Mouse (Mus musculus) ovary, adult 18-20 months (tissue): ENCODE measurements at regions not wholly inside any gene's neighbourhood (a gene's known extent, or its start where the extent isn't known, plus 50 kb on each side); places are given as distances from the start of the nearest gene placed in this dataset.

Experiments
- DNase-seq: peaks from one replicate; pipeline ENCODE4 v3.0.0; 2022; ENCODE audit warnings: low spot score, mixed read lengths

GRCm38 (mm10) chr8:112933815-112934214 lies 364.0 kb downstream of the Cntnap4 start:
- no peak for DNase-seq

- DNase-seq, result no peak
Observed at GRCm38 (mm10) chr8:112935411-112935810, 365.6 kb downstream of the Cntnap4 start.

- peak; percentile 17 for DNase-seq
Observed at GRCm38 (mm10) chr8:112935897-112936719, 366.3 kb downstream of the Cntnap4 start.

GRCm38 (mm10) chr8:112972418-112972817 lies 402.6 kb downstream of the Cntnap4 start:
- DNase-seq, result no peak

GRCm38 (mm10) chr8:112975734-112976133 lies 405.9 kb downstream of the Cntnap4 start:
- no peak for DNase-seq

GRCm38 (mm10) chr8:112976312-112976711 lies 406.5 kb downstream of the Cntnap4 start:
- no peak for DNase-seq

- no peak for DNase-seq
Observed at GRCm38 (mm10) chr8:112993781-112994180, 423.9 kb downstream of the Cntnap4 start.

GRCm38 (mm10) chr8:113007356-113007755 lies 437.5 kb downstream of the Cntnap4 start:
- DNase-seq, result no peak

GRCm38 (mm10) chr8:113028880-113029279 lies 459.0 kb downstream of the Cntnap4 start:
- no peak for DNase-seq

GRCm38 (mm10) chr8:113051770-113052473 lies 482.1 kb downstream of the Cntnap4 start:
- DNase-seq, result no peak

GRCm38 (mm10) chr8:113065246-113066169 lies 495.7 kb downstream of the Cntnap4 start:
- DNase-seq, result no peak

- DNase-seq, result no peak
Observed at GRCm38 (mm10) chr8:113066170-113066708, 496.4 kb downstream of the Cntnap4 start.

GRCm38 (mm10) chr8:113083976-113084375 lies 514.1 kb downstream of the Cntnap4 start:
- no peak for DNase-seq

GRCm38 (mm10) chr8:113087586-113087985 lies 517.7 kb downstream of the Cntnap4 start:
- DNase-seq, result no peak

- no peak for DNase-seq
Observed at GRCm38 (mm10) chr8:113111665-113112064, 523.7 kb upstream of the Mon1b start.

- DNase-seq, result no peak
Observed at GRCm38 (mm10) chr8:113114165-113114700, 521.2 kb upstream of the Mon1b start.

GRCm38 (mm10) chr8:113117241-113117640 lies 518.1 kb upstream of the Mon1b start:
- no peak for DNase-seq

- DNase-seq, result no peak
Observed at GRCm38 (mm10) chr8:113125586-113125985, 509.8 kb upstream of the Mon1b start.

- no peak for DNase-seq
Observed at GRCm38 (mm10) chr8:113137361-113137760, 498.0 kb upstream of the Mon1b start.

- no peak for DNase-seq
Observed at GRCm38 (mm10) chr8:113140021-113140420, 495.4 kb upstream of the Mon1b start.

GRCm38 (mm10) chr8:113141131-113141530 lies 494.3 kb upstream of the Mon1b start:
- no peak for DNase-seq

GRCm38 (mm10) chr8:113176591-113176990 lies 458.8 kb upstream of the Mon1b start:
- no peak for DNase-seq
